Mouse (Mus musculus) G1E (cell line): ENCODE measurements around the gene Tmem104. TPM values are rescaled to one million over a fixed set of nuclear protein-coding genes. Genes with fewer than 3 reads are reported as not detected.

Experiments used
- ATAC-seq: 2 replicates; pipeline ENCODE4 v1.8.0; 2016; ENCODE audit warnings: mild to moderate bottlenecking; ENCODE audit not compliant: insufficient number of reproducible peaks, poor library complexity, low FRiP score, severe bottlenecking; ENCODE audit errors: extremely low read depth
- DNase-seq: peaks from one replicate; pipeline ENCODE4 v3.0.0; 2012; ENCODE audit warnings: low spot score
- H3K27me3 ChIP-seq: 2 replicates; pipeline ENCODE4 v1.6.1; 2012; ENCODE audit warnings: mild to moderate bottlenecking, low read length, inconsistent platforms; ENCODE audit not compliant: insufficient read depth
- H3K36me3 ChIP-seq: replicated peaks from 2 replicates; pipeline ENCODE3; 2012; ENCODE audit warnings: mild to moderate bottlenecking, inconsistent platforms
- H3K4me1 ChIP-seq: 2 replicates; pipeline ENCODE4 v1.6.1; 2012; ENCODE audit warnings: low read depth, low read length, inconsistent platforms, mixed read lengths; ENCODE audit not compliant: insufficient read depth
- H3K4me3 ChIP-seq: 2 replicates; pipeline ENCODE4 v1.5.1; 2012; ENCODE audit warnings: low read depth, mild to moderate bottlenecking, inconsistent platforms, low read length, moderate library complexity, mixed read lengths
- H3K9me3 ChIP-seq: replicated peaks from 2 replicates; pipeline ENCODE4 v1.6.1; 2012; ENCODE audit warnings: inconsistent platforms
- CTCF ChIP-seq: IDR thresholded peaks from 2 replicates; pipeline ENCODE4 v1.5.1; 2012; ENCODE audit warnings: low read depth, low read length, inconsistent platforms, mixed read lengths
- GATA1 ChIP-seq: IDR thresholded peaks from 2 replicates; pipeline ENCODE4 v1.6.1; 2012; ENCODE audit warnings: borderline replicate concordance, low read length, inconsistent platforms, mixed read lengths
- GATA2 ChIP-seq: IDR thresholded peaks from 2 replicates; pipeline ENCODE4 v1.6.1; 2012; ENCODE audit warnings: low read depth, low read length, inconsistent platforms, borderline replicate concordance
- POLR2AphosphoS5 ChIP-seq: IDR thresholded peaks from 2 replicates; pipeline ENCODE4 v1.6.1; 2012; ENCODE audit warnings: low read depth, low read length, inconsistent platforms; ENCODE audit not compliant: insufficient replicate concordance
- TAL1 ChIP-seq: conservative IDR thresholded peaks from 2 replicates; pipeline ENCODE4 v1.6.1; 2012; ENCODE audit warnings: low read depth, low read length, inconsistent platforms, mixed read lengths
- polyA plus RNA-seq: library from polyadenylated mRNA; stranded (reverse); fragments of >175 nt; gene quantifications from 2 replicates; pipeline ENCODE4 v1.2.3, GENCODE M21; 2012
- total RNA-seq, 2 experiments: library from RNA; stranded (forward) in 1 of 2; stranded (reverse) in 1 of 2; fragments of 200-1000 nt in 1 of 2; fragments of >200 nt in 1 of 2; fragmentation: Nextera tagmentation in 1 of 2; gene quantifications; 2 replicates each; pipeline ENCODE4 v1.2.3; 2014 to 2017

The Tmem104 gene
- total and polyA plus RNA-seq, 3 experiments: 2.6 to 23.2 (median 14.7) TPM

DNA sequence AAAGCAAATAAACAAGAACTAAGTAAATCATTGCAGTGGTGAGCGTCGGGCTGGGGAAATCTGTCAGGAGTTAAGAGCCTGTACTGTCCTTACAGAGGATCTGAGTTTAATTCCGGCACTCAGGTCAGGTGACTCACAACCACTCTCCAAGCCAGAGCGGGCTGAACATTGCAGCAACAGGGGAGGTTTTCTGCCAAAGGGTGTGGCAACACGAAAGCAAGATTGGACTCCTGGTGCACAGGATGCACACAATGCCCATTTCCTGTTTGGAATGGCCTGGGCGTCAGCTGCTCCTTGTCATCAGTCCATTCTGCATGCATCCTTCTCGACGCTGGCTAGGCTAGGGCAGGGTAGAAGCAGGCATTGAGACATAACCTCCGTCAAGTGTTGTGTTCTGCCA is 32.0 kb downstream of the Tmem104 start:
- TF ChIP-seq CTCF (no peak), GATA1 (no peak), GATA2 (no peak), TAL1 (no peak), POLR2AphosphoS5 (no peak)
- H3K36me3 ChIP-seq: peaks cover 90% of the 10 kb centered on the region
- H3K27me3 ChIP-seq: no peaks in the 10 kb centered on the region
- H3K4me3 ChIP-seq: no peak overlapping the region
- H3K4me1 ChIP-seq: peaks cover 34% of the 10 kb centered on the region
- peak; percentile 37 for ATAC-seq
- H3K9me3 ChIP-seq: no peaks in the 10 kb centered on the region
- DNase-seq: no peak

DNA sequence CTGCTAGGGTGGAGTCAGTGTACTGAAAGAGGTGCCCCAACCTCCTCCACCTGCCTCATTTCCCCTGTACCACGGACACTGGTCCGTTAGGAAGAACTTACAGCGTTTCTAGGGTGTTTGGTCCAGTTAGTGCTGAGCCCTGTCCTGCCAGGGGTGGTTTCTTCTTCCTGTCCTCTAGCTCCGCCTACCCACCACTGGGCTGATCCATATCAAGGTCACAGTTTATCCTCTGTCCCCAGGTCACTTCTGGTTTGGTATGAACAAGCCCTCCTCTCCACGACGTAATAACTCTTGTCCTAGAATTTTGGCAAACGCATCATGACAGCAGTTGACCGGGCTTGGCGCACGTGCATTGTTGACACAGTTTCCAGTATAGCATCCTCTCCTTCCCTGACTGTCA is 32.4 kb downstream of the Tmem104 start:
- no peaks in the 10 kb centered on the region for H3K9me3 ChIP-seq
- H3K36me3 ChIP-seq: peaks cover 90% of the 10 kb centered on the region
- H3K27me3 ChIP-seq: no peaks in the 10 kb centered on the region
- no peak overlapping the region for H3K4me3 ChIP-seq
- peaks cover 34% of the 10 kb centered on the region for H3K4me1 ChIP-seq
- ATAC-seq (no peak), DNase-seq (no peak)
- TF ChIP-seq CTCF (no peak), POLR2AphosphoS5 (no peak)

GRCm38 (mm10) chr11:115222077-115222476 is 34.8 kb downstream of the Tmem104 start:
- no peak for DNase-seq
- Histone ChIP-seq H3K4me1 (peaks cover 30% of the 10 kb centered on the region), H3K4me3 (no peak overlapping the region), H3K27me3 (no peaks in the 10 kb centered on the region), H3K36me3 (peaks cover 93% of the 10 kb centered on the region), H3K9me3 (no peaks in the 10 kb centered on the region)
- ATAC-seq: no peak
- no peak for TF ChIP-seq POLR2AphosphoS5
- no peak for TF ChIP-seq GATA1
- no peak for TF ChIP-seq CTCF
- TF ChIP-seq TAL1: no peak

DNA sequence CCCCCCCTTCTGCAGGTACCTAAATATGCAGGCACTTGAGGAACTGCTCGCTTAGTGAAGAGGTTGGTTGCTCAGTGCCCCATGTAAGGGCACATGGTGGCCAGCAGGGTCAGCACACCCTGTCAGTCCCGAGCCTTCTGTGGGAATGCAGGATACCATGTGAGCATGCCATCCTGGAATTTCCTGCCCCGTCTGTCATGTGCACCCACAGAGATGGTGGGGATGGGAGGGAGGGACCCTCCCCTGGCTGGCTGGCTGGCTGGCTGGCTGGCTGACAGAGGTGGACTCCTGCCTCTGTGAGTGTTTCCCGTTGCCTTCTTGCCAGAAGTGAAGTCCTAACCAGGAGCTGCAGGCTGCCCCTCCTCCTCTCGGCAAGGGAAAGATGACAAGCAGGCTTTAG is 35.3 kb downstream of the Tmem104 start:
- Histone ChIP-seq H3K27me3 (no peaks in the 10 kb centered on the region), H3K4me3 (no peak overlapping the region), H3K36me3 (peaks cover 92% of the 10 kb centered on the region), H3K4me1 (peaks cover 27% of the 10 kb centered on the region), H3K9me3 (no peaks in the 10 kb centered on the region)
- DNase-seq (no peak), ATAC-seq (no peak)
- TF ChIP-seq GATA2 (no peak), POLR2AphosphoS5 (no peak), TAL1 (no peak), CTCF (no peak), GATA1 (no peak)

GRCm38 (mm10) chr11:115223451-115223850 is 36.2 kb downstream of the Tmem104 start:
- Histone ChIP-seq H3K4me3 (no peak overlapping the region), H3K4me1 (peaks cover 18% of the 10 kb centered on the region), H3K27me3 (no peaks in the 10 kb centered on the region), H3K9me3 (no peaks in the 10 kb centered on the region), H3K36me3 (peaks cover 93% of the 10 kb centered on the region)
- TF ChIP-seq POLR2AphosphoS5: no peak
- TF ChIP-seq TAL1: no peak
- no peak for TF ChIP-seq CTCF
- no peak for TF ChIP-seq GATA1
- TF ChIP-seq GATA2: no peak
- DNase-seq (no peak), ATAC-seq (no peak)

DNA sequence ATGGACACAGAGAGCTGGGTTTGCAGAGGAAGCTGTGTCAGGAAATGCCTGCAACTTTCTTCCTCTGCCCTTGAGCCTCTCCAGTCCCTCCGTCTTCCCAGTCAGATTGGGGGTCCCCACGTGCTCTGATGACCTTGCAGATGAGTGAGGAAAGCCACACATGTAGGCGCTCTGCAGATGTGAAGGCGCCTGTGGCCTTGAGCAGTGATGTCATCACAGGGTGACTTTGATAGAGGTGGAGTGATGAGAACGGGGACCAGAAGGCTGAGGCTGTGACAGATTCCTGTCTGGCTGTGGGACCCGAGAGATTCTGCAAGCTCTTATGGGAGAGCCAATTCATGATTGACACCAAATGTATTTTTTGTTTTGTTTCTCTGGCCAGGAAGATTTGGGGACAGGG is 36.6 kb downstream of the Tmem104 start:
- Histone ChIP-seq H3K9me3 (no peaks in the 10 kb centered on the region), H3K27me3 (no peaks in the 10 kb centered on the region), H3K36me3 (peaks cover 93% of the 10 kb centered on the region), H3K4me3 (no peak overlapping the region), H3K4me1 (peaks cover 16% of the 10 kb centered on the region)
- ATAC-seq (no peak), DNase-seq (no peak)
- TF ChIP-seq POLR2AphosphoS5: no peak
- no peak for TF ChIP-seq TAL1
- no peak for TF ChIP-seq GATA1
- TF ChIP-seq GATA2: no peak
- TF ChIP-seq CTCF: no peak

DNA sequence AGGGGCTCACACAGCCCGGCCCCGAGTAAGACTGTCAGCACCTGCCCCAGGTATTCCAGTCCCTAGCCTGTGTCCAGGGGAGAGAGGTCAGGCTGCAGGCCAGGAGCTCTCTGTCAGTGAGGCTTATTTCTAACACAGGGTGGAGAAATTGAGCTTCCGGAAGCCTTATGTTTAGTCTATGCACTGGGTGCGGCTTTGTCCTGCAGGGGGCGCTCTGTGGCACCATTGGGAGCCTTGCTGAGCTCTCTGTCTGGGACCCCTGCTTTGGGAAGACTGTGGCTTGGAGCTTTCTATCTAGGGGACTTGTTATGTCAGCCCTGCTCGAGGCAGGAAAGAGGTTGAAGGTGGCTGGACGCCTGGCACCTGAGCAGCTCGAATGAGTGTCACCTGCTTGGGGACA is 37.6 kb downstream of the Tmem104 start:
- DNase-seq (no peak), ATAC-seq (no peak)
- no peak overlapping the region for H3K4me3 ChIP-seq
- H3K27me3 ChIP-seq: no peaks in the 10 kb centered on the region
- peaks cover 93% of the 10 kb centered on the region for H3K36me3 ChIP-seq
- peaks cover 7% of the 10 kb centered on the region for H3K4me1 ChIP-seq
- H3K9me3 ChIP-seq: no peaks in the 10 kb centered on the region
- no peak for TF ChIP-seq POLR2AphosphoS5
- TF ChIP-seq GATA2: no peak
- no peak for TF ChIP-seq GATA1
- 0 out of 2 replicates have a peak, but pooled peaks have one; percentile 23 for TF ChIP-seq CTCF
